Mouse (Mus musculus): ENCODE data around the gene Sdad1.

DNA sequence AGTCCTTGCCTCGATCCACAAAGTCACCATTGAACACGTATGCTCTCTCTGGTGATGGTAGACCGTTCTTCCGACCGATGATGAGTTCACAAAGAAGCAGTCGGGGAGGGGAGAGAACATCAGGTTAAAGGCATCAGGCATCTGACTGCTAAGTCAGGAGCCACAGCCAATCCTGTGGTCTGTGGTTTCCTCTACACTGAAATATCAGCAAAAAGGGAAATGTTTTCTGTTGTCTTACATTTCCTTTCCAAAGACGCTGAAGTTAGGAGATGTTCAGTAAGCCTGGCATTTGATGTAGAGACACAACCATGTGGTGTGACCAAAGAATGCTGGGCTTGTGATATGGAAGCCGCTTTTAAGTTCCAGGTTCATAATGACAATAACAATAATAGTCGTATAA, 64.8 kb downstream of the Sdad1 start:
- TF ChIP-seq CTCF (IDR thresholded peaks at IDR 0.05; ENCODE audit: low read depth, low read length) (no peak), POLR2A (IDR thresholded peaks at IDR 0.05; ENCODE audit: insufficient read depth, low read length) (no peak)

All from ES-Bruce4 (cell line).